Mouse (Mus musculus) neural tube, embryonic 15.5 days (tissue): ENCODE measurements around the gene Palm2. TPM values are rescaled to one million over a fixed set of nuclear protein-coding genes. Genes with fewer than 3 reads are reported as not detected.

Experiments used
- ATAC-seq: fragments of 200-750 bp; cut with Nextera tagmentation; 2 replicates; pipeline ENCODE4 v1.8.0; 2017; ENCODE audit warnings: mild to moderate bottlenecking, moderate TSS enrichment, moderate library complexity; ENCODE audit not compliant: low FRiP score
- H3K27ac ChIP-seq: fragments of 300-500 bp; sonication (generic); replicated peaks from 2 replicates; pipeline ENCODE4 v1.5.1; 2015; ENCODE audit warnings: mild to moderate bottlenecking, inconsistent platforms
- H3K27me3 ChIP-seq: fragments of 300-500 bp; sonication (generic); replicated peaks from 2 replicates; pipeline ENCODE4 v1.6.1; 2015; ENCODE audit warnings: inconsistent platforms
- H3K36me3 ChIP-seq: fragments of 300-500 bp; sonication (generic); 2 replicates; pipeline ENCODE4 v1.6.1; 2015; ENCODE audit warnings: inconsistent platforms
- H3K4me1 ChIP-seq: fragments of 300-500 bp; sonication (generic); 2 replicates; pipeline ENCODE4 v1.6.1; 2015; ENCODE audit warnings: inconsistent platforms
- H3K4me2 ChIP-seq: fragments of 300-500 bp; sonication (generic); 2 replicates; pipeline ENCODE4 v1.6.1; 2015; ENCODE audit warnings: inconsistent platforms, mild to moderate bottlenecking, moderate library complexity
- H3K4me3 ChIP-seq: fragments of 300-500 bp; sonication (generic); replicated peaks from 2 replicates; pipeline ENCODE4 v1.5.1; 2015; ENCODE audit warnings: mild to moderate bottlenecking, inconsistent platforms
- H3K9ac ChIP-seq: fragments of 300-500 bp; sonication (generic); replicated peaks from 2 replicates; pipeline ENCODE4 v1.6.1; 2015; ENCODE audit warnings: mild to moderate bottlenecking, inconsistent platforms
- H3K9me3 ChIP-seq: fragments of 300-500 bp; sonication (generic); replicated peaks from 2 replicates; pipeline ENCODE4 v1.6.1; 2016; ENCODE audit warnings: inconsistent platforms
- WGBS: fragments of 180-500 bp; shearing (Covaris S2); methylation state at CpG from one replicate; pipeline ENCODE4 v1.1.7; 2015; ENCODE audit warnings: mixed read lengths; 5-methylcytosine and 5-hydroxymethylcytosine counted together
- polyA plus RNA-seq: library from polyadenylated mRNA; unstranded; fragments of >200 nt; fragmentation: Nextera tagmentation; extraction: Ambion mirVana; gene quantifications from 2 replicates; pipeline ENCODE4 v1.2.1, GENCODE M21; 2015

Gene Palm2
- polyA plus RNA-seq, 1 experiment from 2014 or later, result 16.9 TPM

DNA sequence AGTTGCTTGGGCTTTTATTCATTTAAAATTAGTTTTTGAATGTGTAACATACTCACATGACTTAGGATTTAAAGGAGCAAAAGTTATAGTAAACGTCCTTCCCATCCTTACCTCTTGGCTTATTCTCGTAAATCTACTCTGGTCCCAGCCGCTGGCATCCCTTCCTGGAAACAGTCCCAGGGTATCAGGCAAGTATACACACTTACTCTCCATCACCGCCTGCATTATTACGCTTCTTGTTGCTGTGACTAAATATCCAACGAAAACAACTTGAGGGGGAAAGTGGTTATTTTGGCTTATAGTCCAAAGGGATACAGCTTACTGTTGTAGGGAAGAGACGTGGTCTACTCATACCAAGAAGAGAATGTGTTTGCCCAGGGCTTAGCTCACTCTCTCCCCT is 113.7 kb downstream of the Palm2 start:
- ATAC-seq, result no peak
- H3K9me3 ChIP-seq, result no peaks in the 10 kb centered on the region
- H3K36me3 ChIP-seq, result no peaks in the 10 kb centered on the region
- 79% methylated on average over 7 of the region's 7 CpGs for WGBS
- H3K4me2 ChIP-seq, result no peak overlapping the region
- no peaks in the 10 kb centered on the region for H3K4me1 ChIP-seq
- no peak overlapping the region for H3K9ac ChIP-seq
- no peak overlapping the region for H3K4me3 ChIP-seq
- H3K27me3 ChIP-seq, result no peaks in the 10 kb centered on the region
- H3K27ac ChIP-seq, result no peak overlapping the region

DNA sequence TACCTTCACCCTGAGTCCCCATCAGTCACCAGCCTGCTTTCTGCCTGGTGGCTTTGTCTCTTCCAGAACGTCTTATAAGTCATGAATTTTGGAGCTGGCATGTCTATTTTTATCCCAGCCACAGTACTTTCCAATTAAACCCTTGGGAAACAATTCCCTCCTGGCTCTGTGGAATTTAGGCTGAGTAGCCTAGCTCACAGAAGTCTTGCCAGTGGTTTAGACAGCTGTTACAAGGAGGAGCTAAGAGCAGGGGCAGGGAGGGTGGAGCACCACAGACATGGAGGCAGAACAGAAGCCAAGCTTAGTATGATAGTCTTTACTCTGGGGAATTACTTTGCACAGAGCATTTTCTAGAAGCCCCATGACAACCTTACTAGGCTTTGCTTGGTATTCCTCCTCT is 116.2 kb downstream of the Palm2 start:
- Histone ChIP-seq H3K36me3 (no peaks in the 10 kb centered on the region), H3K4me3 (no peak overlapping the region), H3K27ac (no peak overlapping the region), H3K9me3 (no peaks in the 10 kb centered on the region), H3K9ac (no peak overlapping the region), H3K27me3 (no peaks in the 10 kb centered on the region), H3K4me2 (no peak overlapping the region), H3K4me1 (peaks cover 7% of the 10 kb centered on the region; the same call in 1 of the 2 replicates)
- ATAC-seq, result no peak
- 15% methylated on average over 1 of the region's 1 CpGs for WGBS

DNA sequence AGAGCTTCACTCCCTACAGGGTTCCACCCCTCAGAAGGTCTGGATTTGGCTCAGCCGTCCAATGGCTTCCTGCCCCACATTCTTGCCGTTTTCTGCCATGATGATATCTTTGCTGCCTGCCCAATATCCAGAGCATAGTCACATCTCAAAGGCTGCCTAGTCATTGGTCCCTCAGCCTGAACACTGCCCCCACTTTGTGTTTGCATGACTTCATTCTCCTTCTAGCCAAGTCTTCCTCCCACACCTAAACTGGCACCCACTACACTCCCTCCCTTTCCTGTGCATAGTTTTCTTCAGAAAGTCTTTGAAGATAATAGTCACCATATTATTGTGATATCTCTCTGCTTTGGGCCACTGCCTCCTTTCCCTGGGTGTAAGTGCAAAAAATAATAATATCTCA is 123.1 kb downstream of the Palm2 start:
- Histone ChIP-seq H3K9ac (no peak overlapping the region), H3K27ac (no peak overlapping the region), H3K4me2 (no peak overlapping the region), H3K36me3 (no peaks in the 10 kb centered on the region), H3K9me3 (no peaks in the 10 kb centered on the region), H3K27me3 (no peaks in the 10 kb centered on the region), H3K4me3 (no peak overlapping the region), H3K4me1 (peaks cover 15% of the 10 kb centered on the region)
- ATAC-seq, result no peak
- WGBS, result 83% methylated on average over 2 of the region's 2 CpGs

DNA sequence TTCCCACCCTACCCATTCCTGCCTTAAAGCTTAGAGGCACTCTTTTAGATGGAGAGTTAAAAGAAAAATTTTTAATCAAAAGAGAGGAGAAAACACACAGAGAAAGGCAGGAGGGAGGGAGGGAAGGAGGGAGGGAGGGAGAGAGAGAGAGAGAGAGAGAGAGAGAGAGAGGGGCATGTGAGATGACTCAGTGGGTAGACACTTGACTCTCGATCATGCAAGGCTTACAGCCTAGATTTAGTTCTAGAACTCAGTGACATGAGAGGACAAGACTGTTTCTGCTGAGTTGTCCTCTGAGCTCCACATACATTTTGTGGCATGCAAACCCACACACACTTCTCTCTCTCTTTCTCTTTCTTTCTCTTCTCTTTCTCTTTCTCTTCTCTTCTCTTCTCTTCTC is 125.4 kb downstream of the Palm2 start:
- Histone ChIP-seq H3K36me3 (no peaks in the 10 kb centered on the region), H3K27me3 (no peaks in the 10 kb centered on the region), H3K4me1 (peaks cover 15% of the 10 kb centered on the region), H3K9me3 (no peaks in the 10 kb centered on the region), H3K27ac (no peak overlapping the region), H3K4me2 (no peak overlapping the region), H3K9ac (no peak overlapping the region), H3K4me3 (no peak overlapping the region)
- no peak for ATAC-seq
- WGBS, result 94% methylated on average over 1 of the region's 1 CpGs

DNA sequence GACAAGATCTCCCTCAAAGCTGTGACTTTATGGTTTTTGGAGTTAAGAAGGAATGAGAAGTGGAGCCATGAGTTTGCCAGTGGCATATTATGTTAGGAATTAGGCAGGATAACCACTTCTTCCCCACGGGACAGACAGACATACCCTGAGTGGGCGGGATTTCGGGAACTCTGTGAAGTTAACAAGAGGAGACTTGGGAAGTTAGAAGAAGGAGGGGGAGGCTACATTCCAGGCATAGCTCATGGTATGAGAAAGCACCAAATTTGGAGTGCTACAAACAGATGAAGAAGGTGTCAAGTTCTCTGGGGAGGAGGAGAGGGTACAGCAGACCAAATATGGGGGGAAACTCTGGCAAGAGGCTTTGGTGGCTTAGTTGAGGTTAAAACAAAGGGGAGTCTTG is 126.0 kb downstream of the Palm2 start:
- H3K9ac ChIP-seq, result no peak overlapping the region
- no peak overlapping the region for H3K4me2 ChIP-seq
- ATAC-seq, result no peak
- no peaks in the 10 kb centered on the region for H3K9me3 ChIP-seq
- H3K36me3 ChIP-seq, result no peaks in the 10 kb centered on the region
- H3K4me3 ChIP-seq, result no peak overlapping the region
- H3K4me1 ChIP-seq, result peaks cover 10% of the 10 kb centered on the region; the same call in 1 of the 2 replicates
- WGBS, result 69% methylated on average over 3 of the region's 3 CpGs
- no peak overlapping the region for H3K27ac ChIP-seq
- no peaks in the 10 kb centered on the region for H3K27me3 ChIP-seq

DNA sequence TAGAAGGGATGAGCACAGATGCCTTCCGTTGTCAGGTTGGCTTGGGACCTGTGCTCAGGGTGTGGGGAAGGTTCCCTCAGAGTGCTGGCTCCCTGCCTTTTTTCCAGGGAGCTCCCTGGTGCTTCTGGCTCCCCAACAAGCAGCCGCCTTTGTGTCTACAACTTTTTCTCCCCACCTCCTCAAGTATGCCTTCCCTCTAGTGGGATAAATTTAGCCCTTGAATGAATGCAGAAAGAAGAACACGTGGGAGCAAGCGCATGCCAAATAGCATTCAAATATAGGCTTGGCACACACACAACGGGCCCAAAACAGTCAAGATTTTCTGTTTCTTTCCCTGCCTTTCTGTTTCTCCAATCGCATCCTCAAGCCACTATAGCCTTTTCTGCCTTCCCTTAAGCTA is 127.0 kb downstream of the Palm2 start:
- Histone ChIP-seq H3K4me1 (peaks cover 8% of the 10 kb centered on the region; the same call in 1 of the 2 replicates), H3K27ac (no peak overlapping the region), H3K27me3 (no peaks in the 10 kb centered on the region), H3K36me3 (no peaks in the 10 kb centered on the region), H3K9ac (no peak overlapping the region), H3K9me3 (no peaks in the 10 kb centered on the region), H3K4me2 (no peak overlapping the region), H3K4me3 (no peak overlapping the region)
- ATAC-seq, result no peak
- 68% methylated on average over 6 of the region's 6 CpGs for WGBS

DNA sequence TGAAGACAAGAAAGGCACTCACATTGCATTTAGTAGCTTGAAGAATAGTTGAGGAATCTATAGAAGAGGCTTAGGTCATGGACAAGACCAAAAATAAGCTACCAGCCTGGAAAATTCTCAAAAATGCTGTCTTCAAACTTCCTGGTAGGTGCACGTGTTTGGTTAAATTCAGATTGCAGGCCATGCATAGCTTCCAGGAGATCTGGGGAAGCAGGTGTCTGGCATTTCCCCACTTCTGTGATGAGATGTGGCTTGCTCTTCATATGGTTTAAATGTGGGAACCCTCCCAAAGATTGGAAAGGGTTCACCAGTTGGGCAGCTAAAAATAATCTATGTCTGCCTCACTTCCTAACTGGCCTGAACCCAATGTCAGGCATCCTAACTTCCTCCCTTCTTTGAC is 131.2 kb downstream of the Palm2 start:
- H3K9me3 ChIP-seq, result no peaks in the 10 kb centered on the region
- whole genome bisulfite sequencing, result 92% methylated on average over 1 of the region's 1 CpGs
- no peak overlapping the region for H3K27ac ChIP-seq
- no peak overlapping the region for H3K4me3 ChIP-seq
- no peak overlapping the region for H3K4me2 ChIP-seq
- ATAC-seq, result no peak
- no peak overlapping the region for H3K9ac ChIP-seq
- H3K27me3 ChIP-seq, result 0 out of 2 replicates have a peak, but pooled peaks cover 6% of the 10 kb centered on the region
- no peaks in the 10 kb centered on the region for H3K36me3 ChIP-seq
- H3K4me1 ChIP-seq, result peaks cover 32% of the 10 kb centered on the region

DNA sequence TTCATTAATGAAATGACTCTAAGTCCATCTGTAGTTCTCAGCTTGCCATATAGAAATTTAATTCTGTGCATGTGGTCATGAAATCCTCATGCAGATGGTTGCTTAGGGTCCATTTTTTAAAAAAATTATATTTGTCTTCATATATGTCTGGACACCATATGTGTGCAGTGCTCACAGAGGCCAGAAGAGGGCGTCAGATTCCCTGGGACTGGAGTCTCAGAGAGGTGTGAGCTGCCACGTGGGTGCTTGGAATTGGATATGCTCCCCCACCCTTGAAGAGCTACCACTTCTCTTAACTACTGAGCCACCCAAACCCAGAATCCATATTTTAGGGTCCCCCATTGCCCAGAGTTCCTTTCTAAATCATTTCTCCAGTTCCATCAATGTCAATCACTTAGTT is 131.8 kb downstream of the Palm2 start:
- H3K9ac ChIP-seq, result no peak overlapping the region
- WGBS, result 61% methylated on average over 2 of the region's 2 CpGs
- no peak overlapping the region for H3K4me3 ChIP-seq
- no peaks in the 10 kb centered on the region for H3K9me3 ChIP-seq
- H3K4me1 ChIP-seq, result peaks cover 32% of the 10 kb centered on the region
- H3K4me2 ChIP-seq, result no peak overlapping the region
- H3K27me3 ChIP-seq, result 0 out of 2 replicates have a peak, but pooled peaks cover 6% of the 10 kb centered on the region
- no peak overlapping the region for H3K27ac ChIP-seq
- no peaks in the 10 kb centered on the region for H3K36me3 ChIP-seq
- no peak for ATAC-seq

DNA sequence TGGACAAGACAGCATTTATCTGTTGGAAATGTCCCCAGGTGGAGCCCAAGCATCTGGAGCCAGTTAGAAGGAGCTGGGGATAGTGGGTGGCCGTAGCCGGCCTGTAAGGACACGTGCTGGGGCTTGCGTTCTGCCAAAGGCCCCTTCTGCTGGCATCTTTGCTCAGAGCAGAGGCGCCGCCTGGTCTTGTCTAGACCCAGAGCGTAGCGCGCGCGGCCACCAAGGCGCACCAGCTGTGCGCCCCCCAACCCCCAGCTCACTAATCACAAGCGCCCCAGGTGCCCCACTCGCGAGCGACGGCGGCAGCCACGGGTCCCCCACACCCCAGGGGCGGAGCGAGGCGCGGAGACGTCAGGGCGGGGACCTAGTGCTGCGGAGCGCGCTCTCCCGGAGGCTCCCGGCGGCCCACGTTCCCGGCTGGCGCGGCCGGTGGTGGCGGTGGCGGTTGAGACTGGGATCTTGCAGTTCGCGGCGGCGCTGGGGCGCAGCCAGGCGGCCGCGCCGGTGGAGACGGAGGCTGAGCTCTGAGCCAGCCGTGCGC is 133.7 kb downstream of the Palm2 start, which contains the start of gene Pakap:
TSS of gene Pakap (plus strand) at position 514 of the 541 bp plus-strand sequence.
- Histone ChIP-seq H3K27me3 (0 out of 2 replicates have a peak, but pooled peaks cover 6% of the 10 kb centered on the region), H3K36me3 (no peaks in the 10 kb centered on the region), H3K27ac (peak within 1 kb of the TSS; percentile 82), H3K4me1 (peaks cover 26% of the 10 kb centered on the region), H3K9me3 (no peaks in the 10 kb centered on the region), H3K4me3 (peak within 1 kb of the TSS; percentile 65), H3K9ac (peak within 1 kb of the TSS; percentile 74), H3K4me2 (peak within 1 kb of the TSS; percentile 95)
- under 1% methylated on average over 28 of the region's 51 CpGs for WGBS
- peak; percentile 88 for ATAC-seq

DNA sequence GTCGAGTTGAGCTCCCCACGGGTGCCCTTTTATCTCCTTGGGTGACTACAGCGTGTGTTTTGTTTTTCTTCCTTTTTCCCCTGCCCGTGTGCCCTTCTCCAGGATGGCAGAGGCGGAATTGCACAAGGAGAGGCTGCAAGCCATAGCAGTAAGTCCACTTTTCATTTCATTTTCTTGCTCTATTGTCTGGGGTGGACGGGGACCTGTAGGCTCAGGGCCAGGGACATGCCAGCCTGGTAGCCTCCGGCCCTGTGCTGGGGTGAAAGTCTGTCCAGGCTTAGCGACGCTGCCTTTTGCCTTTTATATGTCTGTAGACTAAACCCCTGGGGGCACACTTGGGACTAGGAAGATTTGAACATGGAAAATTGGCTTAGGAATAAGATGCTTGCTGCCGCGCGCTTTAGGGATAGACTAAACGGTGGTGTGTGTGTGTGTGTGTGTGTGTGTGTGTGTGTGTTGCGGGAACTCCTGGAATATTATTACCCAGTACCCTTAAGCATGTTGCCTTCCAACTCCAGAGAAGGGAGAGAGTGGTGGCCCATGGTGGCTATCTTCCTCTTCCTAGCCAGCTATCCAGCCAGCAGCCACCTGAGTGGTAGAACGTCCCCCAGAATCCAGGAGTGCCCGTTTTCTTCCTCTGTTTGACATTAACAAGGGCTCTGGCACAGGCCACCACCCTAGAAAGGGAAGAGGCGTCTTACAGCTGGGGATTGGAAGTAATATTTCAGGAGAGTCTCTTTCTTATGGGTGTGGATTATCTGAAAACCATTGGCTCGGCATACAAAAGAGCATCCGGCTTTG is 134.4 kb downstream of the Palm2 start:
- peak overlapping the region; percentile 82 for H3K27ac ChIP-seq
- H3K36me3 ChIP-seq, result no peaks in the 10 kb centered on the region
- H3K27me3 ChIP-seq, result 0 out of 2 replicates have a peak, but pooled peaks cover 6% of the 10 kb centered on the region
- peak overlapping the region; percentile 95 for H3K4me2 ChIP-seq
- WGBS, result 47% methylated on average over 19 of the region's 19 CpGs
- H3K4me3 ChIP-seq, result peak overlapping the region; percentile 65
- ATAC-seq, result peak; percentile 69
- peak overlapping the region; percentile 74 for H3K9ac ChIP-seq
- no peaks in the 10 kb centered on the region for H3K9me3 ChIP-seq
- H3K4me1 ChIP-seq, result peaks cover 26% of the 10 kb centered on the region

DNA sequence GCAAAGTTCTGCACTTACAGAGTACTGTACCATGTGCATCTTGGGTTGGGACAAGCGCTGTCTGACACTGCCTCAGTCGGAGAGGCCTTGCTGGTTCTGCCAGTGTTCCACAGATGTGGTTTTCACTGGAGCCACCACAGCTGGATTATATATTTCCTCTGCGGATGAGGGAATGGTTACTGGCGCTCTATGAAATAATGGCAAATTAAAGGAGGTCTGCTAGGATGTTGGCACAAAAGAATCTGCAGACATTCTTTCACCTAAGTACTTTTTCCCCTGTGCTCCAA is 135.0 kb downstream of the Palm2 start:
- no peak for ATAC-seq
- peaks cover 26% of the 10 kb centered on the region for H3K4me1 ChIP-seq
- H3K27me3 ChIP-seq, result 0 out of 2 replicates have a peak, but pooled peaks cover 6% of the 10 kb centered on the region
- peak overlapping the region; percentile 95 for H3K4me2 ChIP-seq
- H3K4me3 ChIP-seq, result peak overlapping the region; percentile 65
- H3K27ac ChIP-seq, result no peak overlapping the region; the same call in 1 of the 2 replicates
- H3K9me3 ChIP-seq, result no peaks in the 10 kb centered on the region
- no peaks in the 10 kb centered on the region for H3K36me3 ChIP-seq
- no peak overlapping the region for H3K9ac ChIP-seq
- WGBS, result 83% methylated on average over 4 of the region's 4 CpGs

DNA sequence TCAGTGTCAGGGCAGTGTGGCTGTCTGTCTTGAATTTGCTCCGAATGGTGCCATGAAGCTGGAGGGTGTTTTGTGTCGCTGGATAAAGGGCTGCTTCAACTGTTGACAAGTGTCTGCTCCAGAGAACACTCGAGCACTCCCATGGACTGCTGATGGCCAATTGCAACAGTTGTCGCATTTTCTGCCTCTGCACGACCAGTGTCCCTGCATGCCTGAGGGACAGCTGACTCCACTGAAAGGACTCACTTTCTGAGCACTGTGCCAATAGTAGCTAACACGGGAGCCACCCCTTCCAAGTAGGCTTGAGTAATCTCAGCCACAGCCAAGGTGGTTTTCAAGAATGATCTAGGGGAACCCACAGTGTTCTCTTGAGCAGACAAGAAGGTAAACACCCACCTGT is 135.7 kb downstream of the Palm2 start:
- H3K27me3 ChIP-seq, result 0 out of 2 replicates have a peak, but pooled peaks cover 6% of the 10 kb centered on the region
- H3K9ac ChIP-seq, result no peak overlapping the region
- ATAC-seq, result no peak
- H3K4me2 ChIP-seq, result peak overlapping the region; percentile 95
- no peak overlapping the region for H3K27ac ChIP-seq
- H3K4me3 ChIP-seq, result no peak overlapping the region
- H3K36me3 ChIP-seq, result no peaks in the 10 kb centered on the region
- peaks cover 26% of the 10 kb centered on the region for H3K4me1 ChIP-seq
- H3K9me3 ChIP-seq, result no peaks in the 10 kb centered on the region
- WGBS, result 69% methylated on average over 6 of the region's 6 CpGs
